Mouse (Mus musculus): Measurements from ENCODE around the gene Mvp.

The Mvp gene

DNA sequence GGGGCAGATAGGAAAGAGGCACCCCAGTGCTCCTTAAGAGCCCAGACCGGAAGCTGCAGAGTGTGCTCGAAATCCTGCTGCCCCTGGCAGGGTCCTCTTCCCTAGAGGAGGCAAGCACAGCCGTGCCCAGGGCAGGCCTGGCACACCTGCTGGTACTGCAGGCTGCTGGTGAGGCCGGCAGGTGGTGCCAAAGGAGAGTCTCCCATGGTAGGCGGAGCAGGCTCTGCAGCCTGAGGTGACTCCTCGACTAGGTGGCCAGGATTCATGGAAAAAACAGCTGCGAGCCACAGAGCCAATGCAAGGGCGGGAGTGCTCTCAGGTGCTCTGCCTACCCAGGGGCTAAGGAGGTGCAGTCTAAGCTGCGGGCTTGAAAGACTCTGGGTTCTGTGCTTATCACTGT lies 28.1 kb downstream of the Mvp start:
- DNase-seq = peak; percentile 93

DNA sequence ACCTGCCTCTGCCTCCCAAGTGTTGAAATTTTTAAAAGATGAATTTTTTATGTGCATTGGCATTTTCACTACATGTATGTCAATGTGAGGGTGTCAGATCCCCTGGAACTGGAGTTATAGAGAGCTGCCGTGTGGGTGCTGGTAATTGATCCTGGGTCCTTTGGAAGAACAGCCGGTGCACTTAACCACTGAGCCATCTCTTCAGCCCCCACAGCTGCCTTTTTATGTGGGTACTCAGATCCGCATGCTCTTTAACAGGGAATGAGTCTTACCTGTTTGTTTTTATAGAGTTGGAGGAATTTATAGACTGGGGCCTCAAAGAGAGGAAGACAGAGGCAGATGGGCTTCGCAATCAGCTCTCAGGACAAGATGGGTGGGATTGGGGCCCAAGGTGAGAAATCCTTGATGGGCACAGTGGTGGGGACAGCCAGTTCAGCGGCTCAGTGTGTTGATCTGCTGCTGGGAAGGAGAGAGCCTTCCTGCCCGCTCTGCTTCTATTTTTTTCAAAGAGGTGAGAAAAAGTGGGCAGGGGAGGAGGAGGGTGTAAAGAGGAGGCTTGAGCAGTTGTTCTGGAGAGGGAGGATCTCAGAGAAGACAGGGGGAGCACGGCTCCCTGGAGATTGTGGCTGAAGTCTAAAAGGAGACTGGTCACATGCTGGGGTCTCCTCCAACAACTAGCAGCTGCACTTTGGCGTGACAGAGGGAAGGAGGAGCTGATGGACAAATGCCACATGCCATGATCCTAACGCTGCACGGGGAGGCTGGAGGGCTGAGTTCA lies 29.6 kb downstream of the Mvp start:
- DNase-seq = no peak

DNA sequence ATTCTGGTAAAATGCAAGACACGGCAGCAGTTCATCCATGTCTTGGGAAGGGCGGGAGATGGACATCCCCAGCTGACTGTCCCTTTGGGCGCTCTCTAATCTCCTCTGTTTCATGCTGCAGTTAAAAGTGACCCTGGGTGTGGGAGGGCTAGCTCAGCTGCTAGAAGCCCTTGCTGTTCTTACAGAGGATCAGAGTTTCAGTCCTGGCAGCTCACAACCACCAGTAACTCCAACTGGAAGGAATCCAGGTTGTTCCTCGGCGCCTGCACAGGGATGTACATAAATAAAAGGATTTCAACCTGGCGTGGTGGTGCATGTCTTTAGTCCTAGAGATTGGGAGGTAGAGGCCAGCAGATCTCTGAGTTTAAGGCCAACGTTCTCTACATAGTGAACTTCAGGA lies 31.3 kb downstream of the Mvp start:
- DNase-seq = no peak

DNA sequence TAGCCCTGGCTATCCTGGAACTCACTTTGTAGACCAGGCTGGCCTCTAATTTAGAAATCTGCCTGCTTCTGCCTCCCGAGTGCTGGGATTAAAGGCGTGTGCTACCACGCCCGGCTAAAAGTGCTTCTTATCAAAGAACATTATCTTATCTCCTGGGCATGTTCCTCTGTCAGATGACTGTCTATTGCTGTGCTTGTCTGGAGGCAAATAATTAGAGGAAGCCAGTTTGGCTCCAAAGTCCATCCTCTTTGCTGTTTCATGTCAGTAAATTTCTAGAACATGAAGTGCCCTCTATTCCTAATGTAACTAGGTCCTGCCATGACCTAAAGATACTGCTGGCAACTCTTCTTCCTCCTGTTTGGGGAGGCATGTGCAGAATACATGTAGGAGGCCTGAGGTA lies 32.4 kb downstream of the Mvp start:
- no peak for DNase-seq

DNA sequence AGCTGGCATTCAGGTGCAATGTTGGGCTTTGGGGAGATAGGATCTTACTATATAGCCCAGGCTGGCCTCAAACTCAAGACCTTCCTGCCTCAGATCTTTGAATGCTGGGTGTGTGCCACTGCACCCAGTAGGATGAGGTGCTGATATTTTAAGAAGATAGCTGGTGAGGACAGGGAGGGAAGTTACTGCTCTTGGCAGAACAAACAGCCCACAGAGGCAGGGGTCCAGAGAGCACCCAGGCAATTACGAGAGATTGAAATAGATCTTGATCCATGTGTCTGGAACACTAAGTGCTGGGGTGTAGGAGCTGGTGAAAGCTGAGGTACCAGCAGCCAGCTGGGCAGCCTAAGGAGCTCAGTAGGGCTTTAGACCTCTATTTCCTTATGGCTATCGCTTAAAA lies 32.8 kb downstream of the Mvp start:
- no peak for DNase-seq

DNA sequence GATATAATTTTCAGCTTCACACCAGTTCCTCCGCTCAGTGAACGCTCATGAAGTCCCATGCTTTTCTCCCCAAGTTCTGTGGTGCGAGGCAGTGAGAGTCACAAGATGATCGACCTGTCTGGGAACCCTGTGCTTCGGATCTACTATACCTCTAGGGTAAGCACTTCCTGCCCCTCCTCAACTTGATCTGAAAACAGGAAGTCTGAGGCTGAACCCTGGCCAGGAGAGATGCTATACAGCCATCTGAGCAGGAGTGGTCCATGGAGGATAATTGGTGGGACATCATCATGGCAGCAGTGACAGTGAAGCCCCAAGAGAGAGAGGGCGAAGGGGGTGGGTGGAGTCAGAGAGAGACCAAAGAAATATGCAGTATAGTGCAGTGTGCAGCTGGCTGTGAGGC lies 35.6 kb downstream of the Mvp start:
- DNase-seq = no peak

DNA sequence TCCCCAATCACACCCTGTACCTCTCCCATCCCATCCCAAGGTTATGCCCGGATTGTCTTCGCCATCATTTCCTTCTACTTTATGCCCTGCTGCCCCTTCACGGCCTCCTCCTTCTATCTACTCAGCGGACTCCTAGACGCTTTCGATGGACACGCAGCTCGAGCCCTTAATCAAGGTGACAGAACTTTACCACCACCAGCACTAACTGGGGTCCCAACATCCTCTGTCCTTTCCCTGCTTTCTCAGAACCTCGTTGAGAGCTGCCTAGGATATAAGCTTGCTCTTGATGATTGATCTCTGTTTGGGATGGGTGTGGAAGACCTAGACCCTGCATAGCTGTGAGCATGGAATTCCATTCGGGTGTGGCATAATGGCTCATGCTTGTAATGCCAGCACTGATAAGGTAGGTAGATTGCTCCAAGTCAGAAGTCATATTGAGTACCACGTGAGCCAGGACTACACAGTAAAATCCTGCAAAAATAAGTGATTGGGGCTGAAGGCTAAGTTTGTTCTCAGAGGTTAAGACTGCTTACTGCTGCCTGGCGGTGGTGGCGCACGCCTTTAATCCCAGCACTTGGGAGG lies 37.5 kb downstream of the Mvp start:
- DNase-seq = no peak

DNA sequence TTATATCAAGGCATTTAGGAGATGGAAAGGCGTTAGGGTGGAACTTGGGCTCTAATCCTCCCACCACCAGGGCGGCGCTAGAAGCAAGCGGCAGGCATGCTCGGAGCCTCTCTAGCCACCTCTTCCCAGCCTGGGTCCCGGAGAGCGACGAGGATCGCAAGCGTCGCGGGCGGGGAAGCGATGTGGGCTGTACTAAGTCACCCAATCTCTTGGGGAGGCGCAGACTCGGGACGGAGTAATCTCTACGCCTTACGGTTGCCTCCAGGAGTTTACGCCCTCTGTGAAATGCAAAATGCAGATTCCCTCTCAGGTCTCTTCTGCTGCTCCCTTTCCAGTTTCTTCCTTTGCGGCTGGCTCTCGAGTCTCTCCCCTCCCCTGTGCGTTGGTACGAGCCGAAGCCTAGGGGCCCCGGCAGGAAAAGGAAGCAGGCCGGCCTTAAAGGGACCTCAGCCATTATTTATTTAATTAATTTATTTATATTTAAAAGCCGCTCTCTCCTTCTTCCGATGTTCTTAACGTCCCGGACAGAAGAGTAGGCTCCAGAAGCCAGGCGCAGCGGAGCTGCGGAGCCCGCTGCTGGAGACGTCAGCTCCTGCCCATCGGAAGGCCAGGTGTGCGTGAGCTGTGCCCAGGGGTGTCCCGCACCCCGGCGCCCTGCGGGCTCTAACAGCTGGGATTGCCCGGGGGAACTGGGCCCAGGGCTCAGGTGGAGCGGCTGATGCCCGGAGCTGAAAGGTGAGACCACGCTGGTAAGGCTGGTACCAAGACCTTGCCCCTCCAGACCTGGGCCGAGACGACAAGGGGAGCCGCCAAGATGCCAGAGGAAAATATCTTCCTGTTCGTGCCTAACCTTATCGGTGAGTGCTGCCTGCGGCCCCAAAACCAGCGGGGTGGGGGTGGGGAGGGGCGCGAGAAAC lies 38.2 kb downstream of the Mvp start, which contains the start of gene Cdiptos:
Gene Cdiptos (minus strand): TSS at position 149 of the 917 bp plus-strand sequence.
- DNase-seq = peak; percentile 99

DNA sequence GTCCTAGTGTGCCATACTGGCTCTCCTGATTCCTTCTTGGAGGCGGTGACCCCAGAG lies 38.7 kb downstream of the Mvp start, which contains the start of gene Cdipt:
Gene Cdipt (plus strand): TSS at position 22 of the 57 bp plus-strand sequence.
- no peak for DNase-seq

DNA sequence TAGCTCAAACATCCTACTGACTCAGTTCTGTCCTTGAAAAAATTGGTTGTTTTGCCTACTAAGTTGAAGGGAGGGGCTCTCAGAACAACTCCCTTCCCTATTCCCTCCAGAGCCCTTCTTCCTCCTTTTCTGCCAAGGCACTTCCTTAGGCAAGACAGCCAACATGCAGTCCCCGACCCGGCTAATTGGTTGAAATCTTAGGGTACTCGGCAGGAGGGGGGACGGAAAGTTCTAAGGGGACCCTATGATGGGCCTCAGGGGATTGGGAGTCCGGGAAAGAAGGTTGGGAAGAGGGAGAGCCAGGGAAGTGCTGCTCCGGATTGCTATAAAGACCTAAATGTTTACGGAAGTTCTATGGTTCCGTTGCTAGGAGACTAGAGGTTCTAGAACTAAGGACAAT lies 38.9 kb downstream of the Mvp start:
- DNase-seq = peak; percentile 97

DNA sequence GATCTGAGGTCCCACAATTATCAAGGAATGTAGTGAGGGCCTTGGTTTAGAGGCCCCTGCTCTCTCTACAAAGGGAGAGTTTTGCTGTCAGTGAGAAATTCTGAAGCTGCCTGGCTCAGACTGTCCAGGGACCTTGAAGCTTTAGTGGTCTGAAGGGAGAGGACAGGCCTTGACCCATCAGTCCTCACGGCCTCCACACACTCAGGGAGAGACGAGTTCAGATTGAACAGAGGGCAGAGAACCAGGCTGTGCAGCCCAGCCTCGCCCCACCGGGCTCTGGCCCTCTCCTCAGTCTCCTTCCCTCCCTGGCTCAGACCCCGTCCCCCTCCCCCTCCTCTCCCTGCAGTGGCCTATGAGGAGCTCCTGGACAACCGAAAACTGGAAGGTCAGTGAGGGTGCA lies 47.1 kb downstream of the Mvp start:
- no peak for DNase-seq

DNA sequence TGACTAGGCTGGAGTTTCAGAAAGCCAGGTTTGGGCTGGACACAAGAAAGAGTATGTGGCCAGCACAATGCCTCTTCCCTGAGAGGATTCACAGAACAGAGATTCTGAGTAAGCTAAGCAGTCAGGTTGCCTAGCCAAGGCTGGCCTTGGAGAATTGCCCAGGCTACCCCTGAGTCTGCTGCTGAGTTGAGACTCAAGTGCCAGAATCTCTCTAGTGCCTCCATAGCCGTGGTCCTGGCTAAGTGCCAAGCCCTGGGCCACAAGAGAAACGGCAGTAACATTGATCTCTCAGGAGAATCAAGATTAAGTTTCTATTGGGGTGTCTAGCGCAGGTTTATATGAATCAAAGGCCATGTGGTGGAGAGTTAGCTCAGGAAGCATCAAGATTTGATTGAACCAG lies 48.9 kb downstream of the Mvp start:
- no peak for DNase-seq

DNA sequence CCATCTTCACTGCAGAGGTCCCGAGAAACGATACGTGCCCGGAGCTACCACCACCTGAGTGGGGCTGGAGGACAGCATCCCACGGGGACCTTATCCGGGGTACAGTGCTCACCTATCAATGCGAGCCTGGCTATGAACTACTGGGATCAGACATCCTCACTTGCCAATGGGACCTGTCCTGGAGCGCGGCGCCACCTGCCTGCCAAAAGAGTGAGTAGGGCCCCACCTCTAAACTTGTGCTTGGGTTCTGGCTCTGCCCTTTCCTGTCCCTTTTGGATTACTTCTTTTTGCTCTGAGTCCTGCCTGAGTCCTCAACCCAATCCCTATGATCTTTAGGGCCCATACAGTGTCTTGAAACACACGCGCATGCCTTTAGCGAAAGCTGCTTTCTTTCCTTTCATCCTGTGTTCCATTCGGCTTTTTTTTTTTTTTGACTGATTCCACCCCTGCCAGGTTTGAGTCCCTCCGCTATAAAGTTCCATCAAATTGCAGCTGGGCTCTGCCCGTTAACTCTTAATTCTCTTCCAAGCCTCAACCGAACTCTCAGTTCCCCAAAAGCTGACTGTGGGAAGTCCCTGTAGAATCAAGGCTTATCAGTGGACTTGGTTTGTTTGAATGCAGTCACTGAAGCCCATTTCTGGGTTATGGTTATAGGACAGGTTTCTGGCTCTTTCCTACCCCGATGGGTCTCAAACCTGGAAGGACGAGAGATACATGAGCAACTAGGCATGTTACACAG lies 50.7 kb downstream of the Mvp start:
- no peak for DNase-seq

DNA sequence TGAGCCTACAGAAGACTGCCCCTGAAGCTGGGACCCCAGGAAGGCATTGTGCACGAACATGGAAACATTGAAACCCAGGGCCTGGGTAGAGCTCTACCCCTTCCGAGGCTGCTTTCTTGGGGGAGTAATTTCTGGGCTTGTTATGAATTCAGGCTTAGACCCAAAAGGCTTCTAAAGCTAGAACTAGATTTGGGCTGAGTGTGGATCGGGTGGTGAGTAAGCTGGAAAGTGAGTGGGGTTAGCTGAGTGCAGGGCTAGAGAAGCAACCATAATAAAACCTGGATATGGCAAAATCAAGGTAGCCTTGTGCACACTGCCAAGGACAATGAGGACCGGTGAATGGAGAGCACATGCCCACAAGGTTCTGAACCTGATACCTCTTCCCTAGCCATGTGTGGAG lies 52.5 kb downstream of the Mvp start:
- DNase-seq = no peak

DNA sequence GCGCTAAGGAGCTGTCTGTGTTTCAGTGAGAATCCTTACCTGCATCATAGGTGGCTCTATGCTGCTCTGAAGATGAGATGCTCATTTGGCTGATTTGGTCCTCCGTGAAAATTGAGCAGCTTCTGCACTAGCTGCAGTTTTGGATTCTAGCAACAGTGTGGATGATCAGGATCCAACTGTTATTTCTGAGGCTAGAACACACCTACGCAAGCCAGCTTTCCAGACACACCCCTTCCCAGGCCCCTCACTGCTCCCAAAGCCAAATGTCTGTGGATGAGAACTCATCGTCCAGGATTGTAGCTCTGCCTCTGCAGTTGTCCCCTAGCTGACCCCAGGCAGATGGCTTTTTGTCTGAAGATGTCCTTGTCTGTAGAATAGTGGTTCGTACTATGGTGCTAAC lies 53.3 kb downstream of the Mvp start:
- DNase-seq = no peak

DNA sequence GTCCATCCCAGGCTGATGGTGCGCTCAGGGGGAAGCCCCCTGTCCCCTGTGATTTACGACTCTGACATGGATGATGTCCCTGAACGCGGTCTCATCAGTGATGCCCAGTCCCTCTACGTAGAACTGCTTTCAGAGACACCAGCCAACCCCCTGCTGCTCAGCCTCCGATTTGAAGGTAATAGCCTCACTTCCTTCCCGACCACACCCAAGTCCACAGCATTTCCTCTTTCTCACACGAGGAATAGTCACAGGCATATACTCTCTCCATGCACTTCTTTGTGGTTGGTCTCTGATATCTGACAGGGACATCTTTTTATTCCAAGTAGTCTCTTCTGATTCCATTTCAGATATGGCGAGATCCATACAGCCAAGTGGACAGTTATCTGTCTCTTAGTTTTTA lies 54.6 kb downstream of the Mvp start:
- no peak for DNase-seq

DNA sequence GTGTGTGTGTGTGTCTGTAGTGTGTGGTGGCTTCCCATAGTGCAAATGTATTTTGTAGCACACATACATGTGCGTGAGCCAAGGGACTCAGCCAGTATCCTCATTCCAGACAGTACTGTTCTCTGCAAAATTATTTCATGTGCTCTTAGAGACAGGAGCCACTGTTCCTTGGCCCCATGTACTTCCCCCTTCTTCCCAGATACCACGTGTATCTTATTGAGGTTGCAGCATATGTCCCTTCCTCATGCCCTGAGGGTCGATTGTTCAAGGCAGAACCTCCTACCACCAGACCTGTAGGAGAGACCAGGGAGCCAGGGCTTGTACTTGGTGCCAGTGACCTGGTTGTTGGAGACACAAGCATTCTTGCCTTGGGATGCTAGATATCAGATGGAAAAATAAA lies 59.3 kb downstream of the Mvp start:
- no peak for DNase-seq

DNA sequence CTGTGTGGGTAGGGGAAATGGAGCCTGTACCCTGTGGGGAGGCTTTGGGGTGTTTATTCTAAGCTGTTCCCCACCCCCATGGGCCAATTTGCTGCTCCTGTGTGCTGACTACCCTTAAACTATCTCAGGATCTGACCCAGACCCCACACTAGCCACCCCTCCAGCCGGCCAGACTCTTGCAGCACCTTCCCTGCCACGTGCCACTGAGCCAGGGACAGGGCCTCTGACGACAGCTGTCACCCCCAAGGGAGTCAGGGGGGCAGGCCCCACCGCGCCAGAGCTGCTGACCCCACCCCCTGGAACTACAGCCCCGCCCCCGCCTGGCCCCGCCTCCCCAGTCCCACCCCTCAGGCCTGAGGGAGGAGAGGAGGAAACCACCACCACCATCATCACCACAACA lies 61.8 kb downstream of the Mvp start:
- DNase-seq = no peak

DNA sequence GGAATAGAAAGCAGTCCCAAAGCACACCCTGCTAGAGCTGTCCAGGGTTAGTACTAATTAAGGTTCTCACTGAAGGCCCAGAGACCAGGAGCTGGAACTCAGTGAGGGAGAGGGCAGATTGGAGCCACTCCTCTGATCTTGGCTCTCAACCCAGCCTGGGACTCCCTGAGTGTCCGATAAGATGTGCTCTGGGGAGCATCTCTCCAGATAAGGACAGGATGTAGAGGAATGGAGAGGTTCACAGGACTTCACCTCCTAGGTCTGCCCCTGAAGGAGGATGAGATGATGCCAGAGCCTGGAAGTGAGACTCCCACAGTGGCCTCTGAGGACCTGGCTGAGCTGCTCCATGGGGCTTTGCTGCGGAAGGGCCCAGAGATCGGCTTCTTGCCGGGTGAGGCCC lies 62.7 kb downstream of the Mvp start:
- no peak for DNase-seq

DNA sequence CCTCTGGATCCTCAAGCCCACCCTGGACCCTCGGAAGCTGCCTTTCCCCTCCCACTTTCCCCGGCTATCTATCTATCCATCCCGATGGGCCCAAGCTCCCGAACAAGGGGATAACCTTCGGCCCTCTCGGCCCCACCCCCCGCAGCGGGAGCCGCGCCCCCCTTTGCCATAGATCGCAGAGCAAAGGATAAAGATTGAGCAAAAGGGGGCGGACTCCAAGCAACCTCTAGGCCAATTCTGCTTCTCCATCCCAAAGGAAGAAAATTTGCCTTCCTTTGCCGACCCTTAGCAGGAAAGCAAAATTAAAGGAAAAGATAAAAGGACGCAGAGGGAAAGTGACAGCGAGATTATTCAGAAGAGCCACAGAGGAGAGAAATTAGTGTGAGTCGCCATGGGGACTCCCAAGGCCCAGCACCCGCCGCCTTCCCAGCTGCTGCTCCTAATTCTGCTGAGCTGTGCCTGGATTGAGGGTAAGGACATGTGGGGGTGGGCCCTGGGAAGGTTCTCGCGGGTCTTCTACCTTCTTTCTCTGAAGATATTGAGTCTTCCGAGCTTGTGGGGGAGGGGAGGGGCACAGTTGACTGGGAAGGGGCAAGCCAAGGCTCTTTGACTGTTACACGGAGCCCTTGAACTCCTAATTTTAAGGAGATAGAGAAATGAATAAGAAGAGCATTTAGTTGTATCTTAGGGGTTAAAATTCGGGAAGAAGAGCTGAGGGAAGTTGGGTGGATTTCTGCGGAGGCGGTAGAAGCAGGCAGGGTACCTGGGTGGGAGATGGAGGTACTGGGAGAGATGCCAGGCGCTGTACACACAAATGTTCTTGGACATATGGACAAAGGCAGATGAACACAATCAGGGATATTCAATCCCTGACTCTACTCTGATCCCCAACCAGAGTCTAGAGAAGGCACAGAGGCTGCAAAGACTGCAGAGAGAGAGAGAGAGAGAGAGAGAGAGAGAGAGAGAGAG lies 63.5 kb downstream of the Mvp start:
- DNase-seq = no peak

DNA sequence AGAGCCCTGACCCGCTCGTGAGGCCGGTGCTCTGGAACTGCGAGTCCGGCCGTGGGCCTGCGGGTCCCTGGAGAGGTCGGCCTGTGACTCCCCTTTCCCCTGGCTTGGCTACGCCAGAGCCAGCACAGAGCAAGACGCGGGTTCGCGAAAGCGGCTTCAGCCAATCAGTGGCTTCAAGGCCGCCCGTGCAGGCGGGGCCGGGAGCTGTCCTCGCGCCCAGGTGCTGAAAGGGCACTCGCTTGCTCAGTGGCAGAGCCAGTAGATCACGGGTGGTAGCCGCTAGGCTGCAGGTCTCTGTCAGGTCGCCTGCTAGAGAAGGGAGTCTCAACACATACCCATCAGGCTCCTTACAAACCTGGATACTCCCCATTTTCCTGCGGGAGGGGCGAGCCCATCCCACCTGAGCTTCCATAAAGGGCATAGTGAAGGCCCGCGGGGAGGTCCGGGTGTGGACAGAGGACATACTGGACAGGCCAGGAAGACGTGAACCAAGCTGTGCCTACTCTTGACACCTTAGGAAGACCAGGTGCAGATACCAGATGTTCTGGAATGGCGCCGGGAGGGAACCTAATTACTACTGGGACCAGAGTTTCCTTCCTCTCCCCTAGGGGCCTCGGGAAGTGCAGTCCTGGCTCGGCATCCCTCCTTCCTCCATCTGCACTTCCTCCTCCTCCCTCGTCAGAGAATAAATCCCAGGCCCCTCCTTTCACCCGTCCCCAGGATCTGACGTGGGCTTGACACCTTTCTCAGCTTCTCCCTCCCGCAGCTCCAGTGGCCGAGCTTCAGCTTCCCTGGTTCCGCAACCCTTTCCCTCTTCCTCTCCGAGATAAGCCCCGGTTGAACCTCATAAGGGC lies 64.4 kb downstream of the Mvp start, which contains the start of gene Sez6l2:
Gene Sez6l2 (plus strand): TSS at position 771 of the 854 bp plus-strand sequence.
- DNase-seq = peak; percentile 98

Measured in heart, adult 11 months (tissue).